In genomic region chr16:97756460-97756859, GRCm38 (mm10) we compare ENCODE assay signal across 17 mouse cellular contexts. TPM values are rescaled to one million over a fixed set of nuclear protein-coding genes. Genes with fewer than 3 reads are reported as not detected.
DNase-seq lines count a peak whose midpoint lies in the region; ATAC-seq and TF ChIP-seq lines count a peak whose summit lies in the region.
"Had no signal": no experiment of that assay in that cellular context is flagged by ENCODE, and none has a peak within 500 bp of the region (broad histone marks: within the 10 kb centered on the region; RNA-seq: fewer than 3 reads in every experiment).

No protein-coding gene starts in this region.

- H3K9me3 ChIP-seq in lung, embryonic 14.5 days (ENCODE audit: low read depth, low read length): no peaks in the 10 kb centered on the region
- H3K9me3 ChIP-seq in kidney, embryonic 16.5 days (ENCODE audit: low read length): no peaks in the 10 kb centered on the region
- H3K9me3 ChIP-seq: embryonic facial prominence, embryonic 12.5 days; forebrain, embryonic 10.5 days; hindbrain, embryonic 15.5 days; limb, embryonic 13.5 days had no signal

- H3K27me3 ChIP-seq in lung, embryonic 14.5 days (ENCODE audit: insufficient read depth, low read length): peaks cover 6% of the 10 kb centered on the region
- peaks cover 1% of the 10 kb centered on the region; the same call in 1 of the 2 replicates for H3K27me3 ChIP-seq in kidney, embryonic 16.5 days (ENCODE audit: insufficient read depth, low read length)
- H3K27me3 ChIP-seq in small intestine, adult 2 months (ENCODE audit: control insufficient read depth, insufficient read depth, low read length): no peaks in the 10 kb centered on the region

- H3K9ac ChIP-seq in lung, embryonic 14.5 days: no peak overlapping the region
- no peak overlapping the region for H3K9ac ChIP-seq in kidney, embryonic 16.5 days (replicated peaks; ENCODE audit: low read length)
- H3K9ac ChIP-seq: embryonic facial prominence, embryonic 12.5 days; hindbrain, embryonic 15.5 days; limb, embryonic 13.5 days had no signal

- H3K27ac ChIP-seq in lung, embryonic 14.5 days (ENCODE audit: low read depth): no peak overlapping the region
- 0 out of 2 replicates have a peak overlapping the region, but pooled peaks have one; percentile 36 for H3K27ac ChIP-seq in brown adipose tissue, adult 24 weeks (replicated peaks; ENCODE audit: low read depth, low read length)
- H3K27ac ChIP-seq in kidney, embryonic 16.5 days (ENCODE audit: low read length): no peak overlapping the region
- H3K27ac ChIP-seq in small intestine, adult 2 months (ENCODE audit: insufficient read depth, low read depth, low read length): peak overlapping the region; percentile 36
- H3K27ac ChIP-seq: embryonic facial prominence, embryonic 12.5 days; forebrain, embryonic 10.5 days; hindbrain, embryonic 15.5 days; layer of hippocampus, adult 2 months; limb, embryonic 13.5 days had no signal

- no peak for ATAC-seq in lung, embryonic 14.5 days (ENCODE audit: insufficient read depth)
- peak; percentile 62 for ATAC-seq in kidney, embryonic 16.5 days (ENCODE audit: low FRiP score, low TSS enrichment)

- no peak for TF ChIP-seq CTCF in lung, embryonic 14.5 days (IDR thresholded peaks at IDR 0.05; ENCODE audit: low read depth)
- TF ChIP-seq CTCF in lung, adult 2 months (IDR thresholded peaks at IDR 0.05; ENCODE audit: insufficient read depth, low read length): no peak
- no peak for TF ChIP-seq CTCF in small intestine, adult 2 months (IDR thresholded peaks at IDR 0.05; ENCODE audit: extremely low read depth, insufficient read length, insufficient replicate concordance, low read depth, low read length)

- H3K36me3 ChIP-seq in lung, embryonic 14.5 days (ENCODE audit: insufficient read depth): no peaks in the 10 kb centered on the region
- H3K36me3 ChIP-seq in kidney, embryonic 16.5 days (ENCODE audit: insufficient read depth, low read length): peaks cover 4% of the 10 kb centered on the region; the same call in 1 of the 2 replicates
- peaks cover 12% of the 10 kb centered on the region for H3K36me3 ChIP-seq in small intestine, adult 2 months (ENCODE audit: control insufficient read depth, insufficient read depth, low read length)
- H3K36me3 ChIP-seq: embryonic facial prominence, embryonic 12.5 days; forebrain, embryonic 10.5 days; hindbrain, embryonic 15.5 days; limb, embryonic 13.5 days had no signal

- peaks cover 5% of the 10 kb centered on the region for H3K4me1 ChIP-seq in lung, embryonic 14.5 days (ENCODE audit: insufficient read depth)
- H3K4me1 ChIP-seq in lung, adult 2 months (ENCODE audit: control insufficient read depth, insufficient read depth, low read length): peaks cover 6% of the 10 kb centered on the region
- no peaks in the 10 kb centered on the region for H3K4me1 ChIP-seq in brown adipose tissue, adult 24 weeks (ENCODE audit: control insufficient read depth, insufficient read depth, insufficient read length, low read length)
- peaks cover 5% of the 10 kb centered on the region; the same call in 1 of the 2 replicates for H3K4me1 ChIP-seq in kidney, embryonic 16.5 days (ENCODE audit: insufficient read depth, low read length)
- H3K4me1 ChIP-seq in small intestine, adult 2 months (ENCODE audit: control insufficient read depth, insufficient read depth, insufficient read length, low read length): peaks cover 42% of the 10 kb centered on the region
- H3K4me1 ChIP-seq: embryonic facial prominence, embryonic 12.5 days; hindbrain, embryonic 15.5 days; limb, embryonic 13.5 days had no signal

- no peak for TF ChIP-seq POLR2A in lung, adult 2 months (IDR thresholded peaks at IDR 0.05; ENCODE audit: borderline replicate concordance, extremely low read depth, low read depth, low read length)
- TF ChIP-seq POLR2A in small intestine, adult 2 months (IDR thresholded peaks at IDR 0.05; ENCODE audit: low read depth, low read length): no peak

- H3K4me2 ChIP-seq in lung, embryonic 14.5 days: no peak overlapping the region
- no peak overlapping the region for H3K4me2 ChIP-seq in kidney, embryonic 16.5 days (replicated peaks; ENCODE audit: low read depth, low read length)
- H3K4me2 ChIP-seq: embryonic facial prominence, embryonic 12.5 days; hindbrain, embryonic 15.5 days; limb, embryonic 13.5 days had no signal

- peak; percentile 24 for DNase-seq in lung, embryonic 14.5 days
- DNase-seq in lung, adult 2 months: no peak
- DNase-seq in spleen, postnatal 36 days (ENCODE audit: low spot score in 2 of 2): no peak
- no peak for DNase-seq in adrenal gland, adult 18-20 months (ENCODE audit: low spot score in 2 of 2)
- DNase-seq: adrenal gland, postnatal 14 days; cerebellum, postnatal 10 days; heart, adult 18-20 months; right cerebral cortex, adult 18-20 months had no signal

- 42% methylated on average over 2 of the region's 2 CpGs for WGBS in lung, embryonic 14.5 days
- WGBS in lung, adult 2 months: 35% methylated on average over 2 of the region's 2 CpGs
- 46% methylated on average over 2 of the region's 2 CpGs for WGBS in kidney, embryonic 16.5 days
- WGBS in small intestine, adult 2 months: 22% methylated on average over 2 of the region's 2 CpGs

- H3K4me3 ChIP-seq in lung, embryonic 14.5 days (ENCODE audit: low read depth, low read length): no peak overlapping the region
- no peak overlapping the region for H3K4me3 ChIP-seq in lung, adult 2 months (replicated peaks; ENCODE audit: extremely low read depth, low read depth, low read length)
- H3K4me3 ChIP-seq in brown adipose tissue, adult 24 weeks (ENCODE audit: insufficient read depth, low read depth, low read length): no peak overlapping the region
- H3K4me3 ChIP-seq in kidney, embryonic 16.5 days (ENCODE audit: low read length): no peak overlapping the region
- H3K4me3 ChIP-seq in small intestine, adult 2 months (ENCODE audit: low read depth, low read length): no peak overlapping the region
- H3K4me3 ChIP-seq: embryonic facial prominence, embryonic 12.5 days; forebrain, embryonic 10.5 days; hindbrain, embryonic 15.5 days; layer of hippocampus, adult 2 months; limb, embryonic 13.5 days; megakaryocyte, embryonic 14.5 days had no signal

RNA-seq across cellular contexts. Expression of gene Ripk4, which starts 7.1 kb away (rescaled TPM):
- 11.6 and 12.9 TPM in 2 replicates for polyA plus RNA-seq in lung, embryonic 14.5 days (2014; fragmentation: Nextera tagmentation; extraction: Ambion mirVana)
- 15.5 and 16.7 TPM in 2 replicates for polyA plus RNA-seq in lung, adult 2 months (2012; rRNA removed)
- 1.1 and 1.5 TPM in 2 replicates for polyA plus RNA-seq in brown adipose tissue, adult 24 weeks (2012; ENCODE audit: insufficient read depth, insufficient read length, missing spikeins)
- 12.0 and 12.1 TPM in 2 replicates for polyA plus RNA-seq in kidney, embryonic 16.5 days (2015; fragmentation: Nextera tagmentation; extraction: Ambion mirVana)
- polyA plus RNA-seq in small intestine, adult 2 months (2012; rRNA removed): 12.5 and 12.6 TPM in 2 replicates
- 1 to 10 TPM; 1.7 to 3.5 TPM for total RNA-seq in adrenal gland, adult 18-20 months (2021)

Comparison
In these comparisons a context has a peak if more than half of its experiments do, and no peak if none do; other contexts are left out.
1. H3K27ac ChIP-seq: peak in brown adipose tissue, adult 24 weeks (single experiment) and small intestine, adult 2 months (single experiment); none in lung, embryonic 14.5 days (single experiment) and kidney, embryonic 16.5 days (single experiment).